Mouse (Mus musculus): ENCODE data around the gene Terb2. TPM values are rescaled to one million over a fixed set of nuclear protein-coding genes. Genes with fewer than 3 reads are reported as not detected.

Gene Terb2
- total and polyA plus RNA-seq, 3 experiments = not detected

GRCm38 (mm10) chr2:122247786-122248185 lies 61.7 kb downstream of the Terb2 start:
- Histone ChIP-seq H3K4me3 (ENCODE audit: control insufficient read depth in 1 of 2, insufficient read depth in 1 of 2, low read depth in 2 of 2, low read length in 2 of 2) (no peak overlapping the region), H3K9me3 (replicated peaks; ENCODE audit: insufficient read depth, low read length) (no peaks in the 10 kb centered on the region), H3K36me3 (ENCODE audit: control insufficient read depth in 1 of 2, insufficient read depth in 2 of 2, low read length in 2 of 2) (peaks cover 4 to 13% of the 10 kb centered on the region in 2 experiments; a peak in 3 of 4 replicates), H3K4me1 (ENCODE audit: control insufficient read depth in 1 of 2, insufficient read depth in 2 of 2, low read length in 2 of 2) (peaks cover 0 to 3% of the 10 kb centered on the region in 2 experiments; a peak in 1 of 4 replicates), H3K9ac (ENCODE audit: control insufficient read depth, low read depth, low read length, poor library complexity, severe bottlenecking) (no peak overlapping the region), H3K27me3 (ENCODE audit: control insufficient read depth in 1 of 2, insufficient read depth in 2 of 2, low read length in 2 of 2) (no peaks in the 10 kb centered on the region), H3K79me2 (ENCODE audit: control insufficient read depth, insufficient read depth, low read length, poor library complexity) (no peaks in the 10 kb centered on the region), H3K27ac (ENCODE audit: control insufficient read depth, low read depth, low read length) (no peak overlapping the region)
- peak; percentile 62 for DNase-seq (ENCODE audit: low read depth, low spot score)
- no peak for TF ChIP-seq ZMIZ1 (IDR thresholded peaks at IDR 0.05; ENCODE audit: low read depth, low read length)
- TF ChIP-seq RCOR1 (IDR thresholded peaks at IDR 0.05; ENCODE audit: low read depth, low read length) = no peak; the same call in 1 of the 2 replicates
- TF ChIP-seq GATA1 (IDR thresholded peaks at IDR 0.05; ENCODE audit: low read depth, low read length) = peak; percentile 43; the same call in 1 of the 2 replicates
- TF ChIP-seq TCF12 (IDR thresholded peaks at IDR 0.05; ENCODE audit: low read depth, low read length) = peak; percentile 66
- TF ChIP-seq TAL1 (IDR thresholded peaks at IDR 0.05; ENCODE audit: low read length) = peak; percentile 63
- TF ChIP-seq ETS1 (IDR thresholded peaks at IDR 0.05; ENCODE audit: low read depth, low read length) = 0 out of 2 replicates have a peak, but pooled peaks have one; percentile 13
- no peak for TF ChIP-seq JUND (IDR thresholded peaks at IDR 0.05; ENCODE audit: low read depth, low read length)
- no peak for TF ChIP-seq ZKSCAN1 (IDR thresholded peaks at IDR 0.05; ENCODE audit: low read depth, low read length)
- peak in 1 of 2 experiments; percentile 71; a peak in 2 of 4 replicates for TF ChIP-seq EP300 (IDR thresholded peaks at IDR 0.05; ENCODE audit: low read depth in 1 of 2, low read length in 2 of 2)

DNA sequence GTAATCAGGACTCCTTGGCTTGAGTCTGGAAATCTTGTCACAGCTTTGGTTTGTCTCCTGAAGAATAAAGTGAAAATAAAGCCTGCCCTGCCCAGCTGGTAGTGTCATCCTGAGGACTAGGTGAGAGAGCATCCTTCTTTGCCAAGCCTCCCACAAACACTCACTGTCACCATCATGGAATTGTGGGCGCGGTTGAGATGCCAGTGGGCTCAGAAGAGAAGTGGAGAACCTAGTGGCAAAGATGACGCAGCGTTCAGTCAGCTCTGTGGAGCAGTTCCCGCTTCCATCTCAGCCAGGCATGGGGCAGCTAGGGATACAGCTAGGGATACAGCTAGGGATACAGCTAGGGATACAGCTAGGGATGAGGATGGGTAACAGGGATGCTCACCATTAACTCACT lies 69.9 kb downstream of the Terb2 start:
- Histone ChIP-seq H3K27me3 (ENCODE audit: control insufficient read depth in 1 of 2, insufficient read depth in 2 of 2, low read length in 2 of 2) (no peaks in the 10 kb centered on the region), H3K36me3 (ENCODE audit: control insufficient read depth in 1 of 2, insufficient read depth in 2 of 2, low read length in 2 of 2) (peaks cover 0 to 4% of the 10 kb centered on the region in 2 experiments; a peak in 2 of 4 replicates), H3K4me1 (ENCODE audit: control insufficient read depth in 1 of 2, insufficient read depth in 2 of 2, low read length in 2 of 2) (no peaks in the 10 kb centered on the region), H3K9ac (ENCODE audit: control insufficient read depth, low read depth, low read length, poor library complexity, severe bottlenecking) (no peak overlapping the region), H3K4me3 (ENCODE audit: control insufficient read depth in 1 of 2, insufficient read depth in 1 of 2, low read depth in 2 of 2, low read length in 2 of 2) (no peak overlapping the region), H3K9me3 (replicated peaks; ENCODE audit: insufficient read depth, low read length) (no peaks in the 10 kb centered on the region), H3K79me2 (ENCODE audit: control insufficient read depth, insufficient read depth, low read length, poor library complexity) (no peaks in the 10 kb centered on the region), H3K27ac (ENCODE audit: control insufficient read depth, low read depth, low read length) (no peak overlapping the region)
- no peak for TF ChIP-seq RAD21 (IDR thresholded peaks at IDR 0.05; ENCODE audit: low read depth, low read length)
- no peak for TF ChIP-seq ZMIZ1 (IDR thresholded peaks at IDR 0.05; ENCODE audit: low read depth, low read length)
- no peak for TF ChIP-seq GATA1 (IDR thresholded peaks at IDR 0.05; ENCODE audit: low read depth, low read length)
- no peak for TF ChIP-seq BHLHE40 (IDR thresholded peaks at IDR 0.05; ENCODE audit: borderline replicate concordance, low read depth, low read length)
- TF ChIP-seq HCFC1 (IDR thresholded peaks at IDR 0.05; ENCODE audit: low read depth, low read length) = no peak
- no peak for TF ChIP-seq MEF2A (IDR thresholded peaks at IDR 0.05; ENCODE audit: extremely low read depth, insufficient replicate concordance, low read depth, low read length, poor library complexity, severe bottlenecking)
- no peak for TF ChIP-seq TAL1 (IDR thresholded peaks at IDR 0.05; ENCODE audit: low read length)
- no peak for TF ChIP-seq ZC3H11A (IDR thresholded peaks at IDR 0.05; ENCODE audit: low read depth, low read length)
- TF ChIP-seq ETS1 (IDR thresholded peaks at IDR 0.05; ENCODE audit: low read depth, low read length) = no peak
- TF ChIP-seq USF2 (IDR thresholded peaks at IDR 0.05; ENCODE audit: borderline replicate concordance in 1 of 2, insufficient read depth in 1 of 2, low read depth in 1 of 2, low read length in 2 of 2) = no peak
- no peak for DNase-seq (ENCODE audit: low read depth, low spot score)

Other genes with a start within 250 kb of the Terb2 start
- 23.2 and 25.6 TPM in 2 replicates for gene Ctdspl2, start 230.3 kb upstream of the Terb2 start, total RNA-seq (2012; rRNA removed)
- gene Ctdspl2, start 230.3 kb upstream of the Terb2 start, polyA plus RNA-seq (2012; ENCODE audit: insufficient read depth in 1 of 2, insufficient read length in 2 of 2, low read depth in 1 of 2, low replicate concordance in 2 of 2, missing spikeins in 1 of 2) = 10 to 100 TPM; 16.6 to 57.2 TPM
- gene Mageb3, start 230.2 kb upstream of the Terb2 start, total RNA-seq (2012; rRNA removed) = not detected in 2 replicates
- under 1 TPM in 1 of 2 experiments, not detected in 1; 0.03 TPM for gene Mageb3, start 230.2 kb upstream of the Terb2 start, polyA plus RNA-seq (2012; ENCODE audit: insufficient read depth in 1 of 2, insufficient read length in 2 of 2, low read depth in 1 of 2, low replicate concordance in 2 of 2, missing spikeins in 1 of 2)
- 11.2 and 12.5 TPM in 2 replicates for gene Eif3j1, start 157.7 kb upstream of the Terb2 start, total RNA-seq (2012; rRNA removed)
- 1 to 10 TPM in 1 of 2 experiments, not detected in 1; 8.5 TPM for gene Eif3j1, start 157.7 kb upstream of the Terb2 start, polyA plus RNA-seq (2012; ENCODE audit: insufficient read depth in 1 of 2, insufficient read length in 2 of 2, low read depth in 1 of 2, low replicate concordance in 2 of 2, missing spikeins in 1 of 2)
- gene Spg11, start 67.9 kb upstream of the Terb2 start, total RNA-seq (2012; rRNA removed) = 5.9 TPM in 2 replicates
- 1 to 10 TPM in 1 of 2 experiments, not detected in 1; 6.9 TPM for gene Spg11, start 67.9 kb upstream of the Terb2 start, polyA plus RNA-seq (2012; ENCODE audit: insufficient read depth in 1 of 2, insufficient read length in 2 of 2, low read depth in 1 of 2, low replicate concordance in 2 of 2, missing spikeins in 1 of 2)
- 108 and 135 TPM in 2 replicates for gene B2m, start 38.6 kb upstream of the Terb2 start, total RNA-seq (2012; rRNA removed)
- gene B2m, start 38.6 kb upstream of the Terb2 start, polyA plus RNA-seq (2012; ENCODE audit: insufficient read depth in 1 of 2, insufficient read length in 2 of 2, low read depth in 1 of 2, low replicate concordance in 2 of 2, missing spikeins in 1 of 2) = 1,000 to 10,000 TPM in 1 of 2 experiments, 100 to 1,000 TPM in 1; 229 to 1,161 TPM
- not detected in 2 replicates for gene Trim69, start 25.6 kb upstream of the Terb2 start, total RNA-seq (2012; rRNA removed)
- gene Trim69, start 25.6 kb upstream of the Terb2 start, polyA plus RNA-seq (2012; ENCODE audit: insufficient read depth in 1 of 2, insufficient read length in 2 of 2, low read depth in 1 of 2, low replicate concordance in 2 of 2, missing spikeins in 1 of 2) = under 1 TPM in 1 of 2 experiments, not detected in 1; 0.04 TPM
- 0.58 and 0.72 TPM in 2 replicates for gene Patl2, start 83 bp upstream of the Terb2 start, total RNA-seq (2012; rRNA removed)
- gene Patl2, start 83 bp upstream of the Terb2 start, polyA plus RNA-seq (2012; ENCODE audit: insufficient read depth in 1 of 2, insufficient read length in 2 of 2, low read depth in 1 of 2, low replicate concordance in 2 of 2, missing spikeins in 1 of 2) = under 1 TPM in 1 of 2 experiments, not detected in 1; 0.84 TPM
- gene Sord, start 48.5 kb downstream of the Terb2 start, total RNA-seq (2012; rRNA removed) = 39.6 and 41.1 TPM in 2 replicates
- 10 to 100 TPM in 1 of 2 experiments, not detected in 1; 61.7 TPM for gene Sord, start 48.5 kb downstream of the Terb2 start, polyA plus RNA-seq (2012; ENCODE audit: insufficient read depth in 1 of 2, insufficient read length in 2 of 2, low read depth in 1 of 2, low replicate concordance in 2 of 2, missing spikeins in 1 of 2)
- gene Duox2, start 112.2 kb downstream of the Terb2 start, total RNA-seq (2012; rRNA removed) = not detected in 2 replicates
- gene Duox2, start 112.2 kb downstream of the Terb2 start, polyA plus RNA-seq (2012; ENCODE audit: insufficient read depth in 1 of 2, insufficient read length in 2 of 2, low read depth in 1 of 2, low replicate concordance in 2 of 2, missing spikeins in 1 of 2) = not detected
- gene Duoxa2, start 112.6 kb downstream of the Terb2 start, total RNA-seq (2012; rRNA removed) = not detected in 2 replicates
- gene Duoxa2, start 112.6 kb downstream of the Terb2 start, polyA plus RNA-seq (2012; ENCODE audit: insufficient read depth in 1 of 2, insufficient read length in 2 of 2, low read depth in 1 of 2, low replicate concordance in 2 of 2, missing spikeins in 1 of 2) = not detected
- not detected in 2 replicates for gene Duoxa1, start 127.5 kb downstream of the Terb2 start, total RNA-seq (2012; rRNA removed)
- not detected for gene Duoxa1, start 127.5 kb downstream of the Terb2 start, polyA plus RNA-seq (2012; ENCODE audit: insufficient read depth in 1 of 2, insufficient read length in 2 of 2, low read depth in 1 of 2, low replicate concordance in 2 of 2, missing spikeins in 1 of 2)
- not detected in 2 replicates for gene Duox1, start 129.4 kb downstream of the Terb2 start, total RNA-seq (2012; rRNA removed)
- under 1 TPM in 1 of 2 experiments, not detected in 1; 0.01 TPM for gene Duox1, start 129.4 kb downstream of the Terb2 start, polyA plus RNA-seq (2012; ENCODE audit: insufficient read depth in 1 of 2, insufficient read length in 2 of 2, low read depth in 1 of 2, low replicate concordance in 2 of 2, missing spikeins in 1 of 2)
- 3.6 and 4.3 TPM in 2 replicates for gene Shf, start 182.9 kb downstream of the Terb2 start, total RNA-seq (2012; rRNA removed)
- gene Shf, start 182.9 kb downstream of the Terb2 start, polyA plus RNA-seq (2012; ENCODE audit: insufficient read depth in 1 of 2, insufficient read length in 2 of 2, low read depth in 1 of 2, low replicate concordance in 2 of 2, missing spikeins in 1 of 2) = 1 to 10 TPM in 1 of 2 experiments, not detected in 1; 9.7 TPM
- gene Slc28a2, start 240.2 kb downstream of the Terb2 start, total RNA-seq (2012; rRNA removed) = 1.3 and 1.7 TPM in 2 replicates
- 1 to 10 TPM in 1 of 2 experiments, not detected in 1; 2.6 TPM for gene Slc28a2, start 240.2 kb downstream of the Terb2 start, polyA plus RNA-seq (2012; ENCODE audit: insufficient read depth in 1 of 2, insufficient read length in 2 of 2, low read depth in 1 of 2, low replicate concordance in 2 of 2, missing spikeins in 1 of 2)

All from MEL (cell line).